Mouse (Mus musculus) lung, postnatal 0 days (tissue): ENCODE measurements at regions not wholly inside any gene's neighbourhood (a gene's known extent, or its start where the extent isn't known, plus 50 kb on each side); places are given as distances from the start of the nearest gene placed in this dataset.

ENCODE experiments used
- CTCF ChIP-seq: IDR thresholded peaks from 2 replicates; pipeline ENCODE4 v1.5.1; 2016; ENCODE audit warnings: antibody characterized with exemption, mild to moderate bottlenecking
- EP300 ChIP-seq: IDR thresholded peaks from 2 replicates; pipeline ENCODE4 v1.6.1; 2016; ENCODE audit warnings: antibody characterized with exemption, mild to moderate bottlenecking, control low read depth

- no peak for TF ChIP-seq CTCF
- TF ChIP-seq EP300 = no peak
Measured at GRCm38 (mm10) chr12:39667701-39668100, 370.1 kb downstream of the Arl4a start.
